20 mouse cellular contexts compared by ENCODE assay signal in genomic region chr15:31253963-31254362, GRCm38 (mm10). TPM values are rescaled to one million over a fixed set of nuclear protein-coding genes. Genes with fewer than 3 reads are reported as not detected.
DNase-seq lines count a peak whose midpoint lies in the region; ATAC-seq and TF ChIP-seq lines count a peak whose summit lies in the region.
"Had no signal": no experiment of that assay in that cellular context is flagged by ENCODE, and none has a peak within 500 bp of the region (broad histone marks: within the 10 kb centered on the region; RNA-seq: fewer than 3 reads in every experiment).

No protein-coding gene starts in this region.

- H3K79me2 ChIP-seq in CH12.LX (replicated peaks; ENCODE audit: control insufficient read depth, extremely low read depth, insufficient read depth, poor library complexity, severe bottlenecking): no peaks in the 10 kb centered on the region

- H3K9me3 ChIP-seq in CH12.LX (replicated peaks; ENCODE audit: low read length): no peaks in the 10 kb centered on the region
- H3K9me3 ChIP-seq in midbrain, embryonic 11.5 days (ENCODE audit: control insufficient read depth, low read length): no peaks in the 10 kb centered on the region
- H3K9me3 ChIP-seq in forebrain, postnatal 0 days (ENCODE audit: low read length): no peaks in the 10 kb centered on the region
- H3K9me3 ChIP-seq: embryonic facial prominence, embryonic 10.5 days; forebrain, embryonic 13.5 days; hindbrain, embryonic 12.5 days; megakaryocyte, embryonic 14.5 days had no signal

- no peak overlapping the region for H3K4me2 ChIP-seq in CH12.LX (ENCODE audit: insufficient read depth, low read depth, poor library complexity, severe bottlenecking)
- no peak overlapping the region for H3K4me2 ChIP-seq in midbrain, embryonic 11.5 days
- H3K4me2 ChIP-seq in forebrain, postnatal 0 days (ENCODE audit: low read depth): no peak overlapping the region
- H3K4me2 ChIP-seq: forebrain, embryonic 13.5 days; heart, embryonic 11.5 days; hindbrain, embryonic 12.5 days; liver, embryonic 11.5 days had no signal

- in situ Hi-C loops in CH12.LX (cut with MboI; ENCODE audit: low pct_ligation_motif_present, low pct_unique_long_range_greater_than_20kb, low sequenced_read_pairs): loop anchor here (25.0 kb wide), 1 partner anchor 442 kb away; no protein-coding TSS in a partner anchor

- no peak for TF ChIP-seq RAD21 in CH12.LX (IDR thresholded peaks at IDR 0.05; ENCODE audit: low read depth, low read length)

- no peak for TF ChIP-seq POLR2A in CH12.LX (IDR thresholded peaks at IDR 0.05; ENCODE audit: low read depth, low read length)

- no peak overlapping the region for H3K27ac ChIP-seq in CH12.LX (ENCODE audit: insufficient read depth, low read depth)
- no peak overlapping the region for H3K27ac ChIP-seq in midbrain, embryonic 11.5 days (ENCODE audit: low read depth, low read length)
- no peak overlapping the region for H3K27ac ChIP-seq in forebrain, postnatal 0 days (ENCODE audit: low read depth, low read length)
- H3K27ac ChIP-seq: embryonic facial prominence, embryonic 10.5 days; forebrain, embryonic 13.5 days; hindbrain, embryonic 12.5 days had no signal

- peaks cover 0 to 46% of the 10 kb centered on the region in 2 experiments for H3K36me3 ChIP-seq in CH12.LX (replicated peaks in 1 of 2; ENCODE audit: control insufficient read depth in 1 of 2, insufficient read depth in 1 of 2, low read length in 1 of 2)
- no peaks in the 10 kb centered on the region for H3K36me3 ChIP-seq in midbrain, embryonic 11.5 days (ENCODE audit: control insufficient read depth, insufficient read depth, low read length)
- no peaks in the 10 kb centered on the region for H3K36me3 ChIP-seq in forebrain, postnatal 0 days (ENCODE audit: insufficient read depth)
- H3K36me3 ChIP-seq: embryonic facial prominence, embryonic 10.5 days; hindbrain, embryonic 12.5 days had no signal

- no peaks in the 10 kb centered on the region for H3K27me3 ChIP-seq in CH12.LX (replicated peaks)
- H3K27me3 ChIP-seq in midbrain, embryonic 11.5 days (ENCODE audit: control insufficient read depth, insufficient read depth, low read length): no peaks in the 10 kb centered on the region
- H3K27me3 ChIP-seq in forebrain, postnatal 0 days (ENCODE audit: insufficient read depth, low read length): no peaks in the 10 kb centered on the region
- H3K27me3 ChIP-seq: forebrain, embryonic 13.5 days; hindbrain, embryonic 12.5 days; megakaryocyte, embryonic 14.5 days had no signal

- H3K9ac ChIP-seq in CH12.LX (ENCODE audit: insufficient read depth, low read depth): no peak overlapping the region
- H3K9ac ChIP-seq in midbrain, embryonic 11.5 days (ENCODE audit: low read length): no peak overlapping the region
- H3K9ac ChIP-seq in forebrain, postnatal 0 days: no peak overlapping the region
- H3K9ac ChIP-seq: forebrain, embryonic 13.5 days; hindbrain, embryonic 12.5 days had no signal

- peaks cover 48 to 96% of the 10 kb centered on the region in 2 experiments for H3K4me1 ChIP-seq in CH12.LX (ENCODE audit: control insufficient read depth in 1 of 2, insufficient read depth in 2 of 2)
- no peaks in the 10 kb centered on the region for H3K4me1 ChIP-seq in midbrain, embryonic 11.5 days (ENCODE audit: control insufficient read depth, insufficient read depth, low read length)
- 0 out of 2 replicates have a peak, but pooled peaks cover 3% of the 10 kb centered on the region for H3K4me1 ChIP-seq in forebrain, postnatal 0 days (ENCODE audit: insufficient read depth)

- dilution Hi-C loops in CH12.LX (cut with MboI; ENCODE audit: extremely low pct_ligation_motif_present, extremely low pct_unique_long_range_greater_than_20kb, low sequenced_read_pairs): no loop called here

- ATAC-seq in frontal cortex, adult (ENCODE audit: low TSS enrichment): peak; percentile 14; the same call in 1 of the 2 replicates
- ATAC-seq in midbrain, embryonic 11.5 days (ENCODE audit: low FRiP score): no peak
- ATAC-seq in forebrain, postnatal 0 days: no peak
- ATAC-seq: forebrain, embryonic 13.5 days; inflammation-experienced regulatory T-cells, adult 6 months had no signal

- TF ChIP-seq EP300 in CH12.LX (IDR thresholded peaks at IDR 0.05; ENCODE audit: low read length): peak; percentile 92

- TF ChIP-seq CTCF in CH12.LX (conservative IDR thresholded peaks at IDR 0.05 in 1 of 2, IDR thresholded peaks at IDR 0.05 in 1 of 2; ENCODE audit: low read depth in 2 of 2, low read length in 2 of 2): no peak
- no peak for TF ChIP-seq CTCF in forebrain, postnatal 0 days (IDR thresholded peaks at IDR 0.05; ENCODE audit: low read depth)

- no peak overlapping the region for H3K4me3 ChIP-seq in CH12.LX (replicated peaks in 1 of 3; ENCODE audit: low read depth in 2 of 3, low read length in 2 of 3, poor library complexity in 1 of 3)
- no peak overlapping the region for H3K4me3 ChIP-seq in midbrain, embryonic 11.5 days (ENCODE audit: low read depth, low read length)
- no peak overlapping the region for H3K4me3 ChIP-seq in forebrain, postnatal 0 days (ENCODE audit: low read depth, low read length)
- H3K4me3 ChIP-seq: embryonic facial prominence, embryonic 10.5 days; forebrain, embryonic 13.5 days; hindbrain, embryonic 12.5 days had no signal

- no peak for DNase-seq in frontal cortex, postnatal 14 days (ENCODE audit: low spot score in 2 of 2)
- peak; percentile 68 to 84 for DNase-seq in kidney, adult 8-10 months
- DNase-seq in kidney, postnatal 4 days: no peak
- peak; percentile 69 for DNase-seq in CH12.LX (ENCODE audit: extremely low read depth)
- peak; percentile 90 for DNase-seq in fibroblast of lung, adult 2 months (ENCODE audit: low read depth)
- no peak for DNase-seq in midbrain, embryonic 11.5 days (ENCODE audit: low spot score, missing footprints)
- no peak for DNase-seq in forebrain, postnatal 0 days
- DNase-seq: adrenal gland, postnatal 14 days; cerebellum, adult 2 months; heart, postnatal 10 days; layer of hippocampus, postnatal 36 days; lung, adult 2 months had no signal

- 86% methylated on average over 4 of the region's 4 CpGs for WGBS in midbrain, embryonic 11.5 days
- WGBS in forebrain, postnatal 0 days: 61% methylated on average over 4 of the region's 4 CpGs

TF ChIP-seq in CH12.LX, 34 proteins besides CTCF, POLR2A, EP300 and RAD21 (continues in another document):
- TF ChIP-seq SIN3A (IDR thresholded peaks at IDR 0.05; ENCODE audit: low read length) (no peak), CHD1 (IDR thresholded peaks at IDR 0.05; ENCODE audit: low read depth, low read length) (no peak), ZMIZ1 (IDR thresholded peaks at IDR 0.05; ENCODE audit: low read depth, low read length) (no peak), IRF4 (IDR thresholded peaks at IDR 0.05; ENCODE audit: low read depth, low read length) (peak; percentile 20; the same call in 1 of the 2 replicates), MAZ (IDR thresholded peaks at IDR 0.05; ENCODE audit: low read depth, low read length) (no peak), ETS1 (conservative IDR thresholded peaks at IDR 0.05; ENCODE audit: low read depth, low read length) (peak; percentile 96), MXI1 (IDR thresholded peaks at IDR 0.05; ENCODE audit: low read depth, low read length) (no peak; the same call in 1 of the 2 replicates), ELF1 (IDR thresholded peaks at IDR 0.05; ENCODE audit: low read depth, low read length) (no peak), GABPA (IDR thresholded peaks at IDR 0.05; ENCODE audit: insufficient replicate concordance, low read depth, low read length) (no peak), USF1 (IDR thresholded peaks at IDR 0.05; ENCODE audit: low read depth, low read length) (no peak), NRF1 (IDR thresholded peaks at IDR 0.05; ENCODE audit: low read depth, low read length) (no peak), POLR2AphosphoS2 (IDR thresholded peaks at IDR 0.05; ENCODE audit: low read depth, low read length) (no peak), JUN (IDR thresholded peaks at IDR 0.05; ENCODE audit: insufficient read depth, low read depth, low read length) (peak; percentile 79; the same call in 1 of the 2 replicates), JUND (conservative IDR thresholded peaks at IDR 0.05; ENCODE audit: low read depth, low read length) (peak; percentile 70), USF2 (conservative IDR thresholded peaks at IDR 0.05; ENCODE audit: low read depth, low read length) (no peak), MEF2A (IDR thresholded peaks at IDR 0.05; ENCODE audit: borderline replicate concordance, low read depth, low read length) (peak; percentile 73), RCOR1 (conservative IDR thresholded peaks at IDR 0.05; ENCODE audit: low read depth, low read length) (no peak), ZNF384 (IDR thresholded peaks at IDR 0.05; ENCODE audit: low read depth, low read length) (no peak), E2F4 (IDR thresholded peaks at IDR 0.05; ENCODE audit: insufficient replicate concordance, low read depth, low read length) (no peak), NELFE (IDR thresholded peaks at IDR 0.05; ENCODE audit: low read depth, low read length) (no peak), KAT2A (IDR thresholded peaks at IDR 0.05; ENCODE audit: insufficient replicate concordance, low read length) (no peak), TCF12 (IDR thresholded peaks at IDR 0.05; ENCODE audit: low read depth, low read length) (peak; percentile 93), MAFK (IDR thresholded peaks at IDR 0.05; ENCODE audit: insufficient replicate concordance, low read length) (no peak), MYC (IDR thresholded peaks at IDR 0.05; ENCODE audit: low read depth, low read length) (no peak; the same call in 1 of the 2 replicates), SMC3 (IDR thresholded peaks at IDR 0.05; ENCODE audit: low read depth, low read length) (no peak; the same call in 1 of the 2 replicates), HCFC1 (IDR thresholded peaks at IDR 0.05; ENCODE audit: low read depth, low read length) (no peak), PAX5 (IDR thresholded peaks at IDR 0.05; ENCODE audit: low read length) (no peak), ZC3H11A (IDR thresholded peaks at IDR 0.05; ENCODE audit: low read depth, low read length) (no peak), UBTF (IDR thresholded peaks at IDR 0.05; ENCODE audit: low read depth, low read length) (no peak), TBP (conservative IDR thresholded peaks at IDR 0.05; ENCODE audit: low read depth, low read length) (no peak), BHLHE40 (IDR thresholded peaks at IDR 0.05; ENCODE audit: low read depth, low read length) (peak; percentile 53; the same call in 1 of the 2 replicates), ZKSCAN1 (IDR thresholded peaks at IDR 0.05; ENCODE audit: borderline replicate concordance, low read depth, low read length) (no peak)

RNA-seq across cellular contexts. Expression of gene Dap, which starts 29.8 kb away (rescaled TPM):
- 11.1 and 12.6 TPM in 2 replicates for total RNA-seq in CH12.LX (2012; rRNA removed)
- 12.2 and 15.1 TPM in 2 replicates for total RNA-seq in CH12.LX (2014; rRNA removed)
- polyA plus RNA-seq in CH12.LX (2012; ENCODE audit: insufficient read length, low read depth): 50.2 and 69.8 TPM in 2 replicates
- 36.0 and 40.3 TPM in 2 replicates for polyA plus RNA-seq in midbrain, embryonic 11.5 days (2014; fragmentation: Nextera tagmentation; extraction: Ambion mirVana)
- total RNA-seq in forebrain, postnatal 0 days (2014; rRNA removed): 14.1 and 16.1 TPM in 2 replicates
- polyA plus RNA-seq in forebrain, postnatal 0 days (2015; fragmentation: Nextera tagmentation; extraction: Ambion mirVana): 21.1 and 22.6 TPM in 2 replicates

Comparison
In these comparisons a context has a peak if more than half of its experiments do, and no peak if none do; other contexts are left out.
1. DNase-seq: peak in kidney, adult 8-10 months (2 of 2), CH12.LX (single experiment) and fibroblast of lung, adult 2 months (single experiment); none in frontal cortex, postnatal 14 days (0 of 2), kidney, postnatal 4 days (0 of 2), midbrain, embryonic 11.5 days (single experiment) and forebrain, postnatal 0 days (single experiment).